10 mouse cellular contexts compared by ENCODE assay signal in genomic region chr2:11530101-11530500, GRCm38 (mm10). TPM values are rescaled to one million over a fixed set of nuclear protein-coding genes. Genes with fewer than 3 reads are reported as not detected.
DNase-seq lines count a peak whose midpoint lies in the region; ATAC-seq and TF ChIP-seq lines count a peak whose summit lies in the region.
"Had no signal": no experiment of that assay in that cellular context is flagged by ENCODE, and none has a peak within 500 bp of the region (broad histone marks: within the 10 kb centered on the region; RNA-seq: fewer than 3 reads in every experiment).

No protein-coding gene starts in this region.

- no peaks in the 10 kb centered on the region for H3K36me3 ChIP-seq in lung, postnatal 0 days (ENCODE audit: insufficient read depth, low read length)
- no peaks in the 10 kb centered on the region for H3K36me3 ChIP-seq in stomach, postnatal 0 days (ENCODE audit: control insufficient read depth, insufficient read depth, low read length)
- H3K36me3 ChIP-seq in midbrain, embryonic 13.5 days: no peaks in the 10 kb centered on the region
- H3K36me3 ChIP-seq: hindbrain, embryonic 10.5 days had no signal

- H3K27me3 ChIP-seq in lung, postnatal 0 days (replicated peaks; ENCODE audit: insufficient read depth, low read length): no peaks in the 10 kb centered on the region
- no peaks in the 10 kb centered on the region for H3K27me3 ChIP-seq in stomach, postnatal 0 days (ENCODE audit: control insufficient read depth, insufficient read depth, low read length)
- peaks cover 11% of the 10 kb centered on the region; the same call in 1 of the 2 replicates for H3K27me3 ChIP-seq in midbrain, embryonic 13.5 days

- H3K9me3 ChIP-seq in lung, postnatal 0 days (ENCODE audit: low read length): no peaks in the 10 kb centered on the region
- H3K9me3 ChIP-seq in stomach, postnatal 0 days (ENCODE audit: control insufficient read depth, low read length): no peaks in the 10 kb centered on the region
- H3K9me3 ChIP-seq in midbrain, embryonic 13.5 days: no peaks in the 10 kb centered on the region
- H3K9me3 ChIP-seq: hindbrain, embryonic 10.5 days had no signal

- peak; percentile 44 to 52 for DNase-seq in cerebellum, postnatal 14 days
- DNase-seq in 416B (ENCODE audit: low read depth): peak; percentile 94
- peak; percentile 28 to 51 for DNase-seq in frontal cortex, postnatal 25 days (ENCODE audit: low spot score in 2 of 2)
- peak; percentile 78 for DNase-seq in lung, postnatal 0 days (ENCODE audit: low spot score)
- DNase-seq in stomach, postnatal 0 days (ENCODE audit: low spot score): no peak
- DNase-seq in cerebellum, postnatal 4 days (ENCODE audit: low spot score in 2 of 2): no peak

- no peak overlapping the region for H3K4me2 ChIP-seq in lung, postnatal 0 days (replicated peaks; ENCODE audit: low read depth, low read length)
- H3K4me2 ChIP-seq in stomach, postnatal 0 days (replicated peaks; ENCODE audit: low read depth): no peak overlapping the region
- H3K4me2 ChIP-seq in midbrain, embryonic 13.5 days (replicated peaks): no peak overlapping the region

- peak; percentile 97 for TF ChIP-seq EP300 in lung, postnatal 0 days (IDR thresholded peaks at IDR 0.05)
- TF ChIP-seq EP300 in stomach, postnatal 0 days (optimal IDR thresholded peaks at IDR 0.05): no peak

- no peak for ATAC-seq in cerebellum, adult (ENCODE audit: insufficient number of reproducible peaks, low FRiP score, low TSS enrichment)
- peak; percentile 70 for ATAC-seq in lung, postnatal 0 days
- no peak for ATAC-seq in stomach, postnatal 0 days (ENCODE audit: low FRiP score, low TSS enrichment)
- ATAC-seq in midbrain, embryonic 13.5 days: no peak
- ATAC-seq: CD4-positive, CD25-positive, alpha-beta regulatory T cell, adult 4 months had no signal

- WGBS in lung, postnatal 0 days: 42% methylated on average over 6 of the region's 6 CpGs
- WGBS in stomach, postnatal 0 days: 66% methylated on average over 6 of the region's 6 CpGs
- WGBS in midbrain, embryonic 13.5 days: 92% methylated on average over 6 of the region's 6 CpGs

- peak; percentile 23 for TF ChIP-seq CTCF in lung, postnatal 0 days (IDR thresholded peaks at IDR 0.05)
- TF ChIP-seq CTCF in stomach, postnatal 0 days (IDR thresholded peaks at IDR 0.05; ENCODE audit: low read depth): no peak

- H3K27ac ChIP-seq in lung, postnatal 0 days (ENCODE audit: low read length): no peak overlapping the region
- H3K27ac ChIP-seq in stomach, postnatal 0 days (replicated peaks): no peak overlapping the region
- no peak overlapping the region for H3K27ac ChIP-seq in midbrain, embryonic 13.5 days
- H3K27ac ChIP-seq: hindbrain, embryonic 10.5 days had no signal

- no peak overlapping the region for H3K9ac ChIP-seq in lung, postnatal 0 days (replicated peaks; ENCODE audit: low read depth)
- no peak overlapping the region for H3K9ac ChIP-seq in stomach, postnatal 0 days (ENCODE audit: low read length)
- H3K9ac ChIP-seq in midbrain, embryonic 13.5 days (replicated peaks): no peak overlapping the region

- no peak overlapping the region for H3K4me3 ChIP-seq in lung, postnatal 0 days (ENCODE audit: low read depth, low read length)
- H3K4me3 ChIP-seq in stomach, postnatal 0 days (ENCODE audit: low read depth, low read length): no peak overlapping the region
- H3K4me3 ChIP-seq in midbrain, embryonic 13.5 days (replicated peaks): no peak overlapping the region
- H3K4me3 ChIP-seq: hindbrain, embryonic 10.5 days had no signal

- peaks cover 6% of the 10 kb centered on the region; the same call in 1 of the 2 replicates for H3K4me1 ChIP-seq in lung, postnatal 0 days (ENCODE audit: insufficient read depth, low read depth, low read length)
- no peaks in the 10 kb centered on the region for H3K4me1 ChIP-seq in stomach, postnatal 0 days (replicated peaks; ENCODE audit: control insufficient read depth, insufficient read depth)
- H3K4me1 ChIP-seq in midbrain, embryonic 13.5 days (replicated peaks): peaks cover 5% of the 10 kb centered on the region

RNA-seq across cellular contexts. Expression of gene Pfkfb3, which starts 23.8 kb away (rescaled TPM):
- 17.7 and 18.3 TPM in 2 replicates for polyA plus RNA-seq in lung, postnatal 0 days (2015; fragmentation: Nextera tagmentation; extraction: Ambion mirVana)
- polyA plus RNA-seq in stomach, postnatal 0 days (2015; fragmentation: Nextera tagmentation; extraction: Ambion mirVana): 5.5 TPM in 2 replicates
- 23.4 and 24.8 TPM in 2 replicates for polyA plus RNA-seq in midbrain, embryonic 13.5 days (2015; fragmentation: Nextera tagmentation; extraction: Ambion mirVana)

Comparison
In these comparisons a context has a peak if more than half of its experiments do, and no peak if none do; other contexts are left out.
1. DNase-seq: peak in cerebellum, postnatal 14 days (2 of 2), 416B (single experiment), frontal cortex, postnatal 25 days (2 of 2) and lung, postnatal 0 days (single experiment); none in stomach, postnatal 0 days (single experiment) and cerebellum, postnatal 4 days (0 of 2).